Mouse (Mus musculus) liver, adult 2 months (tissue): ENCODE measurements around the gene Apobec3. TPM values are rescaled to one million over a fixed set of nuclear protein-coding genes. Genes with fewer than 3 reads are reported as not detected.
"Not testable (repeated sequence)": the region's sequence is repeated elsewhere in the genome, so short reads cannot be mapped to it uniquely, and the experiment has no call there.

Experiments used
- DNase-seq: peaks from one replicate; pipeline ENCODE4 v3.0.0-alpha.2; 2011; ENCODE audit warnings: low read depth, low spot score; ENCODE audit errors: extremely low read depth
- H3K27ac ChIP-seq: fragments of 200-500 bp; replicated peaks from 2 replicates; pipeline ENCODE4 v1.5.1; 2012; ENCODE audit warnings: low read depth, mild to moderate bottlenecking, control low read depth, inconsistent platforms, low read length; ENCODE audit not compliant: insufficient read depth
- H3K27me3 ChIP-seq: fragments of 200-500 bp; 2 replicates; pipeline ENCODE4 v1.6.1; 2012; ENCODE audit warnings: mild to moderate bottlenecking, moderate library complexity, low read length, inconsistent platforms; ENCODE audit not compliant: control insufficient read depth, insufficient read depth
- H3K36me3 ChIP-seq: fragments of 200-500 bp; 2 replicates; pipeline ENCODE4 v1.6.1; 2012; ENCODE audit warnings: low read length, inconsistent platforms; ENCODE audit not compliant: control insufficient read depth, insufficient read depth
- H3K4me1 ChIP-seq: fragments of 200-500 bp; 2 replicates; pipeline ENCODE4 v1.6.1; 2011; ENCODE audit warnings: low read length; ENCODE audit not compliant: control insufficient read depth, insufficient read depth
- H3K4me3 ChIP-seq: fragments of 200-500 bp; 2 replicates; pipeline ENCODE4 v1.5.1; 2011; ENCODE audit warnings: low read depth, mild to moderate bottlenecking, control low read depth, low read length, moderate library complexity; ENCODE audit not compliant: insufficient read depth
- H3K79me2 ChIP-seq: fragments of 200-500 bp; 2 replicates; pipeline ENCODE4 v1.6.1; 2012; ENCODE audit warnings: inconsistent platforms, mild to moderate bottlenecking, low read length, moderate library complexity; ENCODE audit not compliant: control insufficient read depth, insufficient read depth
- H3K9ac ChIP-seq: fragments of 200-500 bp; 2 replicates; pipeline ENCODE4 v1.6.1; 2012; ENCODE audit warnings: low read depth, mild to moderate bottlenecking, control low read depth, inconsistent platforms, low read length
- CTCF ChIP-seq: fragments of 200-500 bp; IDR thresholded peaks from 2 replicates; pipeline ENCODE4 v1.5.1; 2011; ENCODE audit warnings: low read depth, low read length, control low read depth
- POLR2A ChIP-seq: fragments of 200-500 bp; IDR thresholded peaks from 2 replicates; pipeline ENCODE4 v1.6.1; 2011; ENCODE audit warnings: low read length, control low read depth; ENCODE audit not compliant: insufficient read depth; ENCODE audit errors: extremely low read depth
- WGBS: fragments of 180-500 bp; shearing (Covaris S2); methylation state at CpG from one replicate; pipeline ENCODE4 v1.1.7; 2018; 5-methylcytosine and 5-hydroxymethylcytosine counted together
- polyA plus RNA-seq: library from polyadenylated mRNA; depleted of rRNA; stranded (reverse); fragments of >200 nt; gene quantifications from 2 replicates; pipeline ENCODE4 v1.2.3, GENCODE M21; 2012
- total RNA-seq: library from RNA; depleted of rRNA; stranded (reverse); fragments of >200 nt; gene quantifications from 2 replicates; pipeline ENCODE4 v1.2.3, GENCODE M21; 2014

The Apobec3 gene
- total and polyA plus RNA-seq, 2 experiments, result 2.4 to 2.6 TPM

GRCm38 (mm10) chr15:79905211-79905610, 13.8 kb downstream of the Apobec3 start:
- WGBS, result 77% methylated on average over 12 of the region's 12 CpGs
- no peak for DNase-seq

GRCm38 (mm10) chr15:79906855-79907254, 15.4 kb downstream of the Apobec3 start:
- H3K27me3 ChIP-seq, result no peaks in the 10 kb centered on the region
- no peak overlapping the region for H3K9ac ChIP-seq
- no peaks in the 10 kb centered on the region for H3K79me2 ChIP-seq
- H3K27ac ChIP-seq, result no peak overlapping the region
- H3K4me3 ChIP-seq, result no peak overlapping the region
- TF ChIP-seq CTCF, result no peak
- no peak for TF ChIP-seq POLR2A
- WGBS, result 48% methylated on average over 14 of the region's 14 CpGs
- DNase-seq, result no peak
- no peaks in the 10 kb centered on the region for H3K4me1 ChIP-seq
- no peaks in the 10 kb centered on the region for H3K36me3 ChIP-seq

More at GRCm38 (mm10) chr15:79905211-79905610, 13.8 kb downstream of the Apobec3 start:
- Histone ChIP-seq H3K4me1 (no peaks in the 10 kb centered on the region), H3K4me3 (no peak overlapping the region), H3K27ac (no peak overlapping the region), H3K27me3 (no peaks in the 10 kb centered on the region), H3K79me2 (no peaks in the 10 kb centered on the region), H3K36me3 (no peaks in the 10 kb centered on the region), H3K9ac (no peak overlapping the region)
- TF ChIP-seq CTCF (no peak), POLR2A (no peak)

- not testable (repeated sequence) for H3K27ac ChIP-seq, H3K27me3 ChIP-seq, H3K4me3 ChIP-seq, H3K4me1 ChIP-seq, H3K79me2 ChIP-seq, H3K9ac ChIP-seq, DNase-seq, H3K36me3 ChIP-seq
- WGBS, result 89% methylated on average over 3 of the region's 3 CpGs
Measured at GRCm38 (mm10) chr15:79909006-79909405, 17.5 kb downstream of the Apobec3 start.

GRCm38 (mm10) chr15:79910812-79911211, 19.4 kb downstream of the Apobec3 start:
- H3K79me2 ChIP-seq, H3K36me3 ChIP-seq, H3K9ac ChIP-seq, H3K4me1 ChIP-seq, DNase-seq, H3K4me3 ChIP-seq, H3K27ac ChIP-seq, H3K27me3 ChIP-seq: not testable (repeated sequence)
- 88% methylated on average over 1 of the region's 1 CpGs for WGBS

- Histone ChIP-seq H3K4me3 (no peak overlapping the region), H3K4me1 (no peaks in the 10 kb centered on the region), H3K27ac (no peak overlapping the region), H3K9ac (no peak overlapping the region), H3K36me3 (no peaks in the 10 kb centered on the region), H3K27me3 (no peaks in the 10 kb centered on the region), H3K79me2 (no peaks in the 10 kb centered on the region)
- no peak for DNase-seq
- 76% methylated on average over 8 of the region's 8 CpGs for WGBS
- TF ChIP-seq POLR2A, result no peak
- no peak for TF ChIP-seq CTCF
Measured at GRCm38 (mm10) chr15:79911339-79911738, 19.9 kb downstream of the Apobec3 start.

GRCm38 (mm10) chr15:79913761-79914346, 22.4 kb downstream of the Apobec3 start:
- H3K79me2 ChIP-seq, result no peaks in the 10 kb centered on the region
- no peaks in the 10 kb centered on the region for H3K4me1 ChIP-seq
- TF ChIP-seq CTCF (no peak), POLR2A (no peak)
- WGBS, result 85% methylated on average over 6 of the region's 6 CpGs
- no peaks in the 10 kb centered on the region for H3K27me3 ChIP-seq
- no peaks in the 10 kb centered on the region for H3K36me3 ChIP-seq
- no peak for DNase-seq
- H3K9ac ChIP-seq, result no peak overlapping the region
- no peak overlapping the region for H3K27ac ChIP-seq
- no peak overlapping the region for H3K4me3 ChIP-seq
